In the genomic region with DNA sequence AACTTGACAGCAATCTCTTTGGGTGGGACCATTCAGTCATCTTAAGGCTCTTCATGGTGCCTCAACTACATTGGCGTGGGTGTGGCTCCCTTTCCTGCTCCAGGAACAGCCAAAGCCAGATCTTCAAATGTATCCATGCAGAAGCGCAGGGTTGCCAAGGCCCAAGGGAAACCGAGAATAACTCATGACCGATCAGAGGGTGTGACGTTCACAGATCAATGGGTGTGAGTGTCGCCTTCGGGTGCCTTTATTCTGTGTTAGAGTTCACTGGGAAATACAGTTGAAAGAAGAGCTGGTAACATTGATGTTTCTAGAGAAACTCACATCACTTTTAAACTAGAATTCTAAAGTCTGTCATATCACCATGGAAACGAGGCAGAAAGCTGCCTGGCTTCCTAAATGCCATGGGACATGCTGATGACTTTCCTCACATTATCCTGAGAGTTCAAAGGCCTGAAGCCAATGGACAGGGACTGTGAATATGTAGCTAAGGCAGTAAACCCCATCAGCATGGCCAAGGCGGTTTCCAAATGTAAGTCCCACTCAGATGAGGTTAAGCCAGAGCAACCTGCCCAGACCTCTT, we compare ENCODE assay signal across 31 mouse cellular contexts.
DNase-seq lines count a peak whose midpoint lies in the region; ATAC-seq and TF ChIP-seq lines count a peak whose summit lies in the region.
"Had no signal": no experiment of that assay in that cellular context is flagged by ENCODE, and none has a peak within 500 bp of the region (broad histone marks: within the 10 kb centered on the region; RNA-seq: fewer than 3 reads in every experiment).

No protein-coding gene starts in this region.

- H3K9ac ChIP-seq in midbrain, postnatal 0 days (replicated peaks; ENCODE audit: low read length, poor library complexity, severe bottlenecking) = no peak overlapping the region
- no peak overlapping the region for H3K9ac ChIP-seq in intestine, embryonic 15.5 days
- H3K9ac ChIP-seq: forebrain, embryonic 12.5 days; hindbrain, embryonic 14.5 days; liver, embryonic 14.5 days had no signal

- ATAC-seq in frontal cortex, adult (ENCODE audit: low TSS enrichment) = peak; percentile 79; the same call in 1 of the 2 replicates
- peak; percentile 70 for ATAC-seq in midbrain, postnatal 0 days (ENCODE audit: low FRiP score)
- no peak for ATAC-seq in intestine, embryonic 15.5 days
- ATAC-seq: CD4-positive, CD25-positive, alpha-beta regulatory T cell, adult 4 months had no signal

- no peaks in the 10 kb centered on the region for H3K36me3 ChIP-seq in midbrain, postnatal 0 days (ENCODE audit: insufficient read depth, low read length)
- no peaks in the 10 kb centered on the region for H3K36me3 ChIP-seq in intestine, embryonic 15.5 days
- H3K36me3 ChIP-seq: forebrain, embryonic 12.5 days had no signal

- TF ChIP-seq CTCF in midbrain, postnatal 0 days (IDR thresholded peaks at IDR 0.05) = no peak

- no peak for DNase-seq in frontal cortex, postnatal 25 days (ENCODE audit: low spot score in 2 of 2)
- peak; percentile 8 to 40 for DNase-seq in left cerebral cortex, postnatal 25 days (ENCODE audit: low spot score in 2 of 2)
- no peak for DNase-seq in left cerebral cortex, adult 9 months (ENCODE audit: low spot score in 2 of 2)
- peak; percentile 42 for DNase-seq in brain, adult 2 months (ENCODE audit: low read depth, low spot score)
- DNase-seq in midbrain, postnatal 0 days (ENCODE audit: low spot score) = peak; percentile 38
- DNase-seq: adrenal gland, postnatal 25 days; cerebellum, adult 2 months; cerebellum, postnatal 14 days; gastrocnemius, adult 2 months; gastrocnemius, postnatal 36 days; heart, adult 18-20 months; heart, postnatal 36 days; kidney, adult 2 months; kidney, postnatal 36 days; liver; lung, adult 2 months; lung, postnatal 10 days; right cerebral cortex, postnatal 25 days; thymus, adult 2 months; thymus, postnatal 36 days had no signal

- no peaks in the 10 kb centered on the region for H3K9me3 ChIP-seq in midbrain, postnatal 0 days (ENCODE audit: low read length)
- H3K9me3 ChIP-seq in intestine, embryonic 15.5 days = no peaks in the 10 kb centered on the region
- H3K9me3 ChIP-seq: forebrain, embryonic 12.5 days had no signal

- H3K4me1 ChIP-seq in midbrain, postnatal 0 days (ENCODE audit: insufficient read depth, low read length) = peaks cover 3% of the 10 kb centered on the region; the same call in 1 of the 2 replicates
- H3K4me1 ChIP-seq in intestine, embryonic 15.5 days (replicated peaks) = no peaks in the 10 kb centered on the region
- H3K4me1 ChIP-seq: forebrain, embryonic 12.5 days had no signal

- no peak overlapping the region for H3K4me2 ChIP-seq in midbrain, postnatal 0 days (ENCODE audit: low read depth, low read length, poor library complexity, severe bottlenecking)
- no peak overlapping the region for H3K4me2 ChIP-seq in intestine, embryonic 15.5 days (replicated peaks)
- H3K4me2 ChIP-seq: forebrain, embryonic 12.5 days; heart, embryonic 11.5 days; hindbrain, embryonic 14.5 days had no signal

- H3K27me3 ChIP-seq in midbrain, postnatal 0 days (ENCODE audit: insufficient read depth, low read length) = no peaks in the 10 kb centered on the region
- no peaks in the 10 kb centered on the region for H3K27me3 ChIP-seq in intestine, embryonic 15.5 days (replicated peaks)
- H3K27me3 ChIP-seq: forebrain, embryonic 12.5 days had no signal

- H3K4me3 ChIP-seq in midbrain, postnatal 0 days (ENCODE audit: low read depth, low read length) = no peak overlapping the region
- no peak overlapping the region for H3K4me3 ChIP-seq in intestine, embryonic 15.5 days (replicated peaks)
- H3K4me3 ChIP-seq: erythroblast, embryonic 14.5 days; forebrain, embryonic 12.5 days; gastrocnemius, adult 2 months; layer of hippocampus, adult 2 months had no signal

- 67% methylated on average over 9 of the region's 9 CpGs for WGBS in midbrain, postnatal 0 days
- 86% methylated on average over 9 of the region's 9 CpGs for WGBS in intestine, embryonic 15.5 days

- intact Hi-C loops in left cerebral cortex, postnatal 25 days (cut with DNase I) = no loop called here

- no peak overlapping the region for H3K27ac ChIP-seq in midbrain, postnatal 0 days (ENCODE audit: low read depth, low read length)
- no peak overlapping the region for H3K27ac ChIP-seq in intestine, embryonic 15.5 days
- H3K27ac ChIP-seq: forebrain, embryonic 12.5 days; gastrocnemius, adult 2 months; hindbrain, embryonic 14.5 days; layer of hippocampus, adult 2 months; liver, embryonic 14.5 days; macrophage; stomach, postnatal 0 days had no signal

Comparison
In these comparisons a context has a peak if more than half of its experiments do, and no peak if none do; other contexts are left out.
1. DNase-seq: peak in left cerebral cortex, postnatal 25 days (2 of 2), brain, adult 2 months (single experiment) and midbrain, postnatal 0 days (single experiment); none in frontal cortex, postnatal 25 days (0 of 2) and left cerebral cortex, adult 9 months (0 of 2).